Mouse (Mus musculus): ENCODE measurements at regions not wholly inside any gene's neighbourhood (a gene's known extent, or its start where the extent isn't known, plus 50 kb on each side); places are given as distances from the start of the nearest gene placed in this dataset.

Small RNAs in the stretch of these regions (microRNA-seq; reads per million reads assigned to microRNA genes)
- gene Gm26474: 0 reads per million in 2 experiments
